Mouse (Mus musculus) erythroblast, embryonic 14.5 days (primary cell): ENCODE results near the gene Zbtb4. TPM values are rescaled to one million over a fixed set of nuclear protein-coding genes. Genes with fewer than 3 reads are reported as not detected.

ENCODE experiments used
- H3K27me3 ChIP-seq: 2 replicates; pipeline ENCODE4 v1.6.1; 2012; ENCODE audit warnings: inconsistent platforms; ENCODE audit not compliant: control insufficient read depth
- H3K36me3 ChIP-seq: 2 replicates; pipeline ENCODE4 v1.6.1; 2012; ENCODE audit warnings: mild to moderate bottlenecking, inconsistent platforms; ENCODE audit not compliant: control insufficient read depth
- H3K4me1 ChIP-seq: 2 replicates; pipeline ENCODE4 v1.6.1; 2012; ENCODE audit warnings: inconsistent platforms; ENCODE audit not compliant: control insufficient read depth
- H3K4me3 ChIP-seq: replicated peaks from 2 replicates; pipeline ENCODE3; 2012; ENCODE audit warnings: moderate library complexity, mild to moderate bottlenecking, inconsistent platforms
- H3K9me3 ChIP-seq: 2 replicates; pipeline ENCODE4 v1.6.1; 2012; ENCODE audit warnings: low read length, inconsistent platforms, mixed read lengths; ENCODE audit not compliant: control insufficient read depth
- GATA1 ChIP-seq: IDR thresholded peaks from 2 replicates; pipeline ENCODE4 v1.6.1; 2012; ENCODE audit warnings: low read length, inconsistent platforms, mixed read lengths
- TAL1 ChIP-seq: IDR thresholded peaks from 3 replicates; pipeline ENCODE4 v1.6.1; 2012; ENCODE audit warnings: low read length, inconsistent platforms, mixed read lengths
- polyA plus RNA-seq: library from polyadenylated mRNA; stranded (reverse); fragments of >175 nt; gene quantifications from 2 replicates; pipeline ENCODE4 v1.2.3, GENCODE M21; 2012

The Zbtb4 gene
- polyA plus RNA-seq, 1 experiment: 0.07 TPM

- peaks cover 2% of the 10 kb centered on the region for H3K27me3 ChIP-seq
- peaks cover 18% of the 10 kb centered on the region for H3K36me3 ChIP-seq
- H3K4me1 ChIP-seq: peaks cover 47% of the 10 kb centered on the region
- TF ChIP-seq GATA1: no peak
- TF ChIP-seq TAL1: no peak
- no peaks in the 10 kb centered on the region for H3K9me3 ChIP-seq
- peak overlapping the region; percentile 90 for H3K4me3 ChIP-seq
These were observed 5.4 kb upstream of the Zbtb4 start for GRCm38 (mm10) chr11:69760160-69760900.

GRCm38 (mm10) chr11:69760901-69761200 is 4.9 kb upstream of the Zbtb4 start:
- TF ChIP-seq GATA1 (no peak), TAL1 (no peak)
- Histone ChIP-seq H3K27me3 (peaks cover 5% of the 10 kb centered on the region), H3K36me3 (peaks cover 13% of the 10 kb centered on the region), H3K9me3 (no peaks in the 10 kb centered on the region), H3K4me3 (no peak overlapping the region), H3K4me1 (peaks cover 46% of the 10 kb centered on the region)

- TF ChIP-seq TAL1: no peak
- no peak for TF ChIP-seq GATA1
- no peak within 1 kb of the TSS for H3K4me3 ChIP-seq
- H3K27me3 ChIP-seq: peaks cover 12% of the 10 kb centered on the region
- peaks cover 46% of the 10 kb centered on the region for H3K4me1 ChIP-seq
- H3K9me3 ChIP-seq: no peaks in the 10 kb centered on the region
- H3K36me3 ChIP-seq: peaks cover 5% of the 10 kb centered on the region
These were observed 3.8 kb upstream of the Zbtb4 start, which contains the start of gene Slc35g3 for GRCm38 (mm10) chr11:69761868-69762267. TSS of gene Slc35g3 (minus strand) at chr11:69761968.

- no peak for TF ChIP-seq GATA1
- TF ChIP-seq TAL1: no peak
- Histone ChIP-seq H3K27me3 (peaks cover 16% of the 10 kb centered on the region), H3K4me1 (peaks cover 43% of the 10 kb centered on the region)
These were observed 2.2 kb upstream of the Zbtb4 start for GRCm38 (mm10) chr11:69763551-69763950.

GRCm38 (mm10) chr11:69766126-69766609 is 456 bp downstream of the Zbtb4 start:
- TF ChIP-seq TAL1: no peak
- H3K9me3 ChIP-seq: no peaks in the 10 kb centered on the region
- H3K4me3 ChIP-seq: peak overlapping the region; percentile 71

More at GRCm38 (mm10) chr11:69763551-69763950, 2.2 kb upstream of the Zbtb4 start:
- H3K9me3 ChIP-seq: no peaks in the 10 kb centered on the region
- no peak overlapping the region for H3K4me3 ChIP-seq
- H3K36me3 ChIP-seq: no peaks in the 10 kb centered on the region

GRCm38 (mm10) chr11:69766872-69767624 is 1.3 kb downstream of the Zbtb4 start:
- TF ChIP-seq GATA1 (no peak), TAL1 (no peak)
- Histone ChIP-seq H3K9me3 (no peaks in the 10 kb centered on the region), H3K4me3 (peak overlapping the region; percentile 71)

More at GRCm38 (mm10) chr11:69766126-69766609, 456 bp downstream of the Zbtb4 start:
- Histone ChIP-seq H3K27me3 (peaks cover 16% of the 10 kb centered on the region), H3K36me3 (no peaks in the 10 kb centered on the region), H3K4me1 (peaks cover 31% of the 10 kb centered on the region)

GRCm38 (mm10) chr11:69767625-69767909 is 1.9 kb downstream of the Zbtb4 start:
- no peak overlapping the region for H3K4me3 ChIP-seq
- peaks cover 31% of the 10 kb centered on the region for H3K4me1 ChIP-seq
- no peaks in the 10 kb centered on the region for H3K36me3 ChIP-seq
- peaks cover 16% of the 10 kb centered on the region for H3K27me3 ChIP-seq
- no peaks in the 10 kb centered on the region for H3K9me3 ChIP-seq
- TF ChIP-seq GATA1: no peak
- no peak for TF ChIP-seq TAL1

More at GRCm38 (mm10) chr11:69766872-69767624, 1.3 kb downstream of the Zbtb4 start:
- H3K27me3 ChIP-seq: peaks cover 16% of the 10 kb centered on the region
- H3K36me3 ChIP-seq: no peaks in the 10 kb centered on the region
- H3K4me1 ChIP-seq: peaks cover 31% of the 10 kb centered on the region

GRCm38 (mm10) chr11:69774961-69775360 is 9.2 kb downstream of the Zbtb4 start:
- H3K36me3 ChIP-seq: peaks cover 2% of the 10 kb centered on the region; the same call in 1 of the 2 replicates
- peaks cover 30% of the 10 kb centered on the region for H3K27me3 ChIP-seq
- no peak for TF ChIP-seq TAL1
- TF ChIP-seq GATA1: no peak
- H3K4me1 ChIP-seq: peaks cover 6% of the 10 kb centered on the region
- no peaks in the 10 kb centered on the region for H3K9me3 ChIP-seq
- H3K4me3 ChIP-seq: no peak overlapping the region

- H3K27me3 ChIP-seq: peaks cover 38% of the 10 kb centered on the region
- TF ChIP-seq GATA1 (no peak), TAL1 (no peak)
- peaks cover 2% of the 10 kb centered on the region; the same call in 1 of the 2 replicates for H3K36me3 ChIP-seq
- H3K9me3 ChIP-seq: no peaks in the 10 kb centered on the region
- H3K4me3 ChIP-seq: no peak overlapping the region
- peaks cover 6% of the 10 kb centered on the region for H3K4me1 ChIP-seq
These were observed 10.0 kb downstream of the Zbtb4 start for GRCm38 (mm10) chr11:69775716-69776115.

GRCm38 (mm10) chr11:69776488-69776887 is 10.8 kb downstream of the Zbtb4 start:
- no peak for TF ChIP-seq GATA1
- TF ChIP-seq TAL1: no peak
- Histone ChIP-seq H3K27me3 (peaks cover 44% of the 10 kb centered on the region), H3K36me3 (peaks cover 2% of the 10 kb centered on the region; the same call in 1 of the 2 replicates), H3K4me3 (no peak overlapping the region), H3K4me1 (peaks cover 6% of the 10 kb centered on the region), H3K9me3 (no peaks in the 10 kb centered on the region)
